Mouse (Mus musculus) stomach, postnatal 0 days (tissue): ENCODE data around the gene Padi2.

Experiments
- CTCF ChIP-seq: IDR thresholded peaks from 2 replicates; pipeline ENCODE4 v1.5.1; 2016; ENCODE audit warnings: antibody characterized with exemption, low read depth, mild to moderate bottlenecking, moderate library complexity
- EP300 ChIP-seq: optimal IDR thresholded peaks from 2 replicates; pipeline ENCODE3; 2016; ENCODE audit warnings: antibody characterized with exemption

DNA sequence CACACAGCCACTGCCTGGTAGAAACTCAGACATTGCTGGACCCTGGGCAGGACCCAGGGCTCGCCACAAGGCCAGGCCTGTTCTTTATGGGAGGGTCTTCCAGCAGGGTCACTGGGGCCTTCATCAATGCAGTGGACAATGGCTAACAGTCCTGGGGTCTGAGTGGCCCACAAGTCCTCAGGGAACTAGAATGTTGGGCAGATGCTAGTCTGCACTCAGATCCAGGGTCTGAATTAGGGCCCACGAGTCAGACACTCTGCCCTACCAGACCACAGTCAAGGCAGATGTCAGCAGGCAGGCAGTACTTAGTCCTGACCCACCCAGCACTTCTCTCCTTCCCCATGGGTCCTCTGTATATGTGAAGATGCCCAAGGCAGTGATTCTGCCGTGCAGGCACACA is 34.8 kb upstream of the Padi2 start:
- TF ChIP-seq CTCF (no peak), EP300 (no peak)
